Mouse (Mus musculus) stomach, embryonic 14.5 days (tissue): ENCODE data around the gene Sdr39u1. TPM values are rescaled to one million over a fixed set of nuclear protein-coding genes. Genes with fewer than 3 reads are reported as not detected.

Experiments used
- ATAC-seq: fragments of 200-750 bp; cut with Nextera tagmentation; 2 replicates; pipeline ENCODE4 v1.8.0; 2017; ENCODE audit warnings: low read depth, moderate TSS enrichment; ENCODE audit not compliant: insufficient number of reproducible peaks, insufficient read depth, low FRiP score
- H3K27ac ChIP-seq: fragments of 300-500 bp; sonication (generic); 2 replicates; pipeline ENCODE4 v1.5.1; 2014; ENCODE audit warnings: mild to moderate bottlenecking, low read length, moderate library complexity, mixed read lengths
- H3K27me3 ChIP-seq: fragments of 300-500 bp; sonication (generic); 2 replicates; pipeline ENCODE4 v1.6.1; 2014; ENCODE audit warnings: low read length, control low read depth, mixed read lengths; ENCODE audit not compliant: control insufficient read depth, insufficient read depth
- H3K36me3 ChIP-seq: fragments of 300-500 bp; sonication (generic); 2 replicates; pipeline ENCODE4 v1.6.1; 2014; ENCODE audit warnings: mild to moderate bottlenecking, control low read depth, low read length, moderate library complexity, mixed read lengths; ENCODE audit not compliant: control insufficient read depth, insufficient read depth
- H3K4me1 ChIP-seq: fragments of 300-500 bp; sonication (generic); 2 replicates; pipeline ENCODE4 v1.6.1; 2014; ENCODE audit warnings: low read length, control low read depth, mixed read lengths; ENCODE audit not compliant: control insufficient read depth, insufficient read depth
- H3K4me2 ChIP-seq: fragments of 300-500 bp; sonication (generic); replicated peaks from 2 replicates; pipeline ENCODE4 v1.6.1; 2014; ENCODE audit warnings: low read depth, low read length, control low read depth
- H3K4me3 ChIP-seq: fragments of 300-500 bp; sonication (generic); 2 replicates; pipeline ENCODE4 v1.5.1; 2014; ENCODE audit warnings: low read depth, low read length, control low read depth
- H3K9ac ChIP-seq: fragments of 300-500 bp; sonication (generic); replicated peaks from 2 replicates; pipeline ENCODE4 v1.6.1; 2014; ENCODE audit warnings: low read depth, mild to moderate bottlenecking, control low read depth, low read length, moderate library complexity, mixed read lengths
- H3K9me3 ChIP-seq: fragments of 300-500 bp; sonication (generic); 2 replicates; pipeline ENCODE4 v1.6.1; 2016; ENCODE audit warnings: low read depth, low read length, control low read depth; ENCODE audit not compliant: control insufficient read depth
- WGBS: fragments of 180-500 bp; shearing (Covaris S2); extraction: QIAGEN DNeasy Blood & Tissue Kit; methylation state at CpG from one replicate; pipeline ENCODE4 v1.1.7; 2014; 5-methylcytosine and 5-hydroxymethylcytosine counted together
- polyA plus RNA-seq: library from polyadenylated mRNA; unstranded; fragments of >200 nt; fragmentation: Nextera tagmentation; extraction: Ambion mirVana; gene quantifications from 2 replicates; pipeline ENCODE4 v1.2.1, GENCODE M21; 2014

Gene Sdr39u1
- polyA plus RNA-seq, 1 experiment from 2014 or later = 71.5 TPM

- Histone ChIP-seq H3K4me2 (peak overlapping the region; percentile 85), H3K9me3 (no peaks in the 10 kb centered on the region), H3K4me1 (peaks cover 26% of the 10 kb centered on the region), H3K4me3 (peak overlapping the region; percentile 65), H3K27me3 (no peaks in the 10 kb centered on the region), H3K9ac (peak overlapping the region; percentile 62), H3K36me3 (peaks cover 39% of the 10 kb centered on the region), H3K27ac (peak overlapping the region; percentile 95)
- 1% methylated on average over 16 of the region's 16 CpGs for WGBS
- no peak for ATAC-seq
Observed at GRCm38 (mm10) chr14:55885791-55886271, 14.3 kb downstream of the Sdr39u1 start.

GRCm38 (mm10) chr14:55885114-55885790, 14.8 kb downstream of the Sdr39u1 start:
- H3K27me3 ChIP-seq = no peaks in the 10 kb centered on the region
- H3K4me2 ChIP-seq = peak overlapping the region; percentile 85
- WGBS = under 1% methylated on average over 16 of the region's 30 CpGs
- H3K4me1 ChIP-seq = peaks cover 26% of the 10 kb centered on the region
- ATAC-seq = peak; percentile 74
- H3K27ac ChIP-seq = peak overlapping the region; percentile 95
- peak overlapping the region; percentile 65 for H3K4me3 ChIP-seq
- peak overlapping the region; percentile 62 for H3K9ac ChIP-seq
- no peaks in the 10 kb centered on the region for H3K9me3 ChIP-seq
- peaks cover 35% of the 10 kb centered on the region for H3K36me3 ChIP-seq

- Histone ChIP-seq H3K27me3 (no peaks in the 10 kb centered on the region), H3K4me2 (peak within 1 kb of the TSS; percentile 85), H3K9ac (peak within 1 kb of the TSS; percentile 62), H3K27ac (peak within 1 kb of the TSS; percentile 95), H3K36me3 (peaks cover 33% of the 10 kb centered on the region), H3K4me3 (peak within 1 kb of the TSS; percentile 65), H3K4me1 (peaks cover 26% of the 10 kb centered on the region), H3K9me3 (no peaks in the 10 kb centered on the region)
- peak; percentile 94 for ATAC-seq
- under 1% methylated on average over 24 of the region's 30 CpGs for WGBS
Observed at GRCm38 (mm10) chr14:55884713-55885113, 15.4 kb downstream of the Sdr39u1 start, which contains the start of gene Khnyn. Khnyn (plus strand) TSS chr14:55884947.

- no peaks in the 10 kb centered on the region for H3K9me3 ChIP-seq
- peak within 1 kb of the TSS; percentile 62 for H3K9ac ChIP-seq
- no peaks in the 10 kb centered on the region for H3K27me3 ChIP-seq
- H3K36me3 ChIP-seq = peaks cover 27% of the 10 kb centered on the region
- 0 out of 2 replicates have a peak, but pooled peaks have one; percentile 3 for ATAC-seq
- 36% methylated on average over 4 of the region's 4 CpGs for WGBS
- H3K4me1 ChIP-seq = peaks cover 26% of the 10 kb centered on the region
- peak within 1 kb of the TSS; percentile 85 for H3K4me2 ChIP-seq
- peak within 1 kb of the TSS; percentile 65 for H3K4me3 ChIP-seq
- H3K27ac ChIP-seq = peak within 1 kb of the TSS; percentile 95
Observed at GRCm38 (mm10) chr14:55884166-55884565, 15.9 kb downstream of the Sdr39u1 start, which contains the start of gene Cbln3. Cbln3 (minus strand) TSS chr14:55884392.

GRCm38 (mm10) chr14:55883663-55884062, 16.4 kb downstream of the Sdr39u1 start:
- no peaks in the 10 kb centered on the region for H3K27me3 ChIP-seq
- H3K9me3 ChIP-seq = no peaks in the 10 kb centered on the region
- no peak overlapping the region for H3K4me3 ChIP-seq
- no peak overlapping the region for H3K4me2 ChIP-seq
- WGBS = 88% methylated on average over 12 of the region's 12 CpGs
- no peak overlapping the region for H3K9ac ChIP-seq
- H3K36me3 ChIP-seq = peaks cover 24% of the 10 kb centered on the region
- peak overlapping the region; percentile 95 for H3K27ac ChIP-seq
- no peak for ATAC-seq
- H3K4me1 ChIP-seq = peaks cover 26% of the 10 kb centered on the region

GRCm38 (mm10) chr14:55883149-55883661, 16.9 kb downstream of the Sdr39u1 start:
- Histone ChIP-seq H3K36me3 (peaks cover 20% of the 10 kb centered on the region), H3K4me3 (no peak overlapping the region), H3K27me3 (no peaks in the 10 kb centered on the region), H3K9me3 (no peaks in the 10 kb centered on the region), H3K4me2 (no peak overlapping the region), H3K4me1 (peaks cover 26% of the 10 kb centered on the region), H3K27ac (peak overlapping the region; percentile 63; the same call in 1 of the 2 replicates), H3K9ac (no peak overlapping the region)
- no peak for ATAC-seq
- WGBS = 91% methylated on average over 13 of the region's 13 CpGs

- Histone ChIP-seq H3K27me3 (no peaks in the 10 kb centered on the region), H3K4me3 (no peak overlapping the region), H3K4me1 (peaks cover 32% of the 10 kb centered on the region), H3K4me2 (no peak overlapping the region), H3K36me3 (peaks cover 10% of the 10 kb centered on the region; the same call in 1 of the 2 replicates), H3K27ac (peak overlapping the region; percentile 63; the same call in 1 of the 2 replicates), H3K9me3 (no peaks in the 10 kb centered on the region), H3K9ac (no peak overlapping the region)
- peak; percentile 30; the same call in 1 of the 2 replicates for ATAC-seq
- 37% methylated on average over 6 of the region's 6 CpGs for WGBS
Observed at GRCm38 (mm10) chr14:55882171-55882641, 17.9 kb downstream of the Sdr39u1 start.

GRCm38 (mm10) chr14:55880982-55881381, 19.1 kb downstream of the Sdr39u1 start:
- no peak overlapping the region for H3K4me2 ChIP-seq
- H3K4me1 ChIP-seq = peaks cover 20% of the 10 kb centered on the region
- no peaks in the 10 kb centered on the region for H3K36me3 ChIP-seq
- no peak for ATAC-seq
- no peaks in the 10 kb centered on the region for H3K27me3 ChIP-seq
- no peak overlapping the region for H3K9ac ChIP-seq
- H3K4me3 ChIP-seq = no peak overlapping the region
- 76% methylated on average over 8 of the region's 8 CpGs for WGBS
- no peak overlapping the region for H3K27ac ChIP-seq
- H3K9me3 ChIP-seq = no peaks in the 10 kb centered on the region
